Mouse (Mus musculus): Measurements from ENCODE around the gene Slc27a3. TPM values are rescaled to one million over a fixed set of nuclear protein-coding genes. Genes with fewer than 3 reads are reported as not detected.

Gene Slc27a3
- polyA plus RNA-seq, 1 experiment, result 0.08 TPM

- Histone ChIP-seq H3K4me3 (replicated peaks) (no peak overlapping the region), H3K9me3 (ENCODE audit: control insufficient read depth, low read length) (no peaks in the 10 kb centered on the region), H3K27me3 (ENCODE audit: control insufficient read depth) (no peaks in the 10 kb centered on the region), H3K36me3 (ENCODE audit: control insufficient read depth) (peaks cover 100% of the 10 kb centered on the region), H3K4me1 (ENCODE audit: control insufficient read depth) (no peaks in the 10 kb centered on the region)
- TF ChIP-seq TAL1 (IDR thresholded peaks at IDR 0.05; ENCODE audit: low read length) (no peak), GATA1 (IDR thresholded peaks at IDR 0.05; ENCODE audit: low read length) (no peak)
Observed at GRCm38 (mm10) chr3:90404121-90404520, 14.4 kb upstream of the Slc27a3 start.

GRCm38 (mm10) chr3:90400993-90401392 is 11.3 kb upstream of the Slc27a3 start:
- Histone ChIP-seq H3K36me3 (ENCODE audit: control insufficient read depth) (peaks cover 95% of the 10 kb centered on the region), H3K4me1 (ENCODE audit: control insufficient read depth) (no peaks in the 10 kb centered on the region), H3K27me3 (ENCODE audit: control insufficient read depth) (no peaks in the 10 kb centered on the region), H3K9me3 (ENCODE audit: control insufficient read depth, low read length) (no peaks in the 10 kb centered on the region), H3K4me3 (replicated peaks) (no peak overlapping the region)
- TF ChIP-seq TAL1 (IDR thresholded peaks at IDR 0.05; ENCODE audit: low read length), result no peak
- TF ChIP-seq GATA1 (IDR thresholded peaks at IDR 0.05; ENCODE audit: low read length), result no peak

GRCm38 (mm10) chr3:90395629-90396028 is 5.9 kb upstream of the Slc27a3 start:
- no peak for TF ChIP-seq TAL1 (IDR thresholded peaks at IDR 0.05; ENCODE audit: low read length)
- TF ChIP-seq GATA1 (IDR thresholded peaks at IDR 0.05; ENCODE audit: low read length), result no peak
- peaks cover 92% of the 10 kb centered on the region for H3K36me3 ChIP-seq (ENCODE audit: control insufficient read depth)
- no peaks in the 10 kb centered on the region for H3K4me1 ChIP-seq (ENCODE audit: control insufficient read depth)
- no peaks in the 10 kb centered on the region for H3K9me3 ChIP-seq (ENCODE audit: control insufficient read depth, low read length)
- H3K27me3 ChIP-seq (ENCODE audit: control insufficient read depth), result peaks cover 2% of the 10 kb centered on the region
- no peak overlapping the region for H3K4me3 ChIP-seq (replicated peaks)

GRCm38 (mm10) chr3:90392661-90393060 is 2.9 kb upstream of the Slc27a3 start:
- TF ChIP-seq GATA1 (IDR thresholded peaks at IDR 0.05; ENCODE audit: low read length) (no peak), TAL1 (IDR thresholded peaks at IDR 0.05; ENCODE audit: low read length) (no peak)
- Histone ChIP-seq H3K27me3 (ENCODE audit: control insufficient read depth) (peaks cover 32% of the 10 kb centered on the region), H3K4me1 (ENCODE audit: control insufficient read depth) (peaks cover 6% of the 10 kb centered on the region), H3K9me3 (ENCODE audit: control insufficient read depth, low read length) (no peaks in the 10 kb centered on the region), H3K36me3 (ENCODE audit: control insufficient read depth) (peaks cover 68% of the 10 kb centered on the region), H3K4me3 (replicated peaks) (no peak overlapping the region)

GRCm38 (mm10) chr3:90391941-90392340 is 2.2 kb upstream of the Slc27a3 start:
- H3K4me1 ChIP-seq (ENCODE audit: control insufficient read depth), result peaks cover 6% of the 10 kb centered on the region
- TF ChIP-seq GATA1 (IDR thresholded peaks at IDR 0.05; ENCODE audit: low read length) (no peak), TAL1 (IDR thresholded peaks at IDR 0.05; ENCODE audit: low read length) (no peak)
- H3K36me3 ChIP-seq (ENCODE audit: control insufficient read depth), result peaks cover 62% of the 10 kb centered on the region
- no peak overlapping the region for H3K4me3 ChIP-seq (replicated peaks)
- H3K27me3 ChIP-seq (ENCODE audit: control insufficient read depth), result peaks cover 34% of the 10 kb centered on the region
- H3K9me3 ChIP-seq (ENCODE audit: control insufficient read depth, low read length), result no peaks in the 10 kb centered on the region

- Histone ChIP-seq H3K36me3 (ENCODE audit: control insufficient read depth) (peaks cover 53% of the 10 kb centered on the region), H3K4me3 (replicated peaks) (no peak overlapping the region), H3K27me3 (ENCODE audit: control insufficient read depth) (peaks cover 34% of the 10 kb centered on the region), H3K9me3 (ENCODE audit: control insufficient read depth, low read length) (no peaks in the 10 kb centered on the region), H3K4me1 (ENCODE audit: control insufficient read depth) (peaks cover 6% of the 10 kb centered on the region)
- no peak for TF ChIP-seq GATA1 (IDR thresholded peaks at IDR 0.05; ENCODE audit: low read length)
- no peak for TF ChIP-seq TAL1 (IDR thresholded peaks at IDR 0.05; ENCODE audit: low read length)
Observed at GRCm38 (mm10) chr3:90391004-90391403, 1.3 kb upstream of the Slc27a3 start.

- Histone ChIP-seq H3K36me3 (ENCODE audit: control insufficient read depth) (peaks cover 32% of the 10 kb centered on the region), H3K27me3 (ENCODE audit: control insufficient read depth) (peaks cover 34% of the 10 kb centered on the region), H3K4me1 (ENCODE audit: control insufficient read depth) (peaks cover 6% of the 10 kb centered on the region), H3K4me3 (replicated peaks) (peak overlapping the region; percentile 43), H3K9me3 (ENCODE audit: control insufficient read depth, low read length) (no peaks in the 10 kb centered on the region)
- TF ChIP-seq TAL1 (IDR thresholded peaks at IDR 0.05; ENCODE audit: low read length), result no peak
- no peak for TF ChIP-seq GATA1 (IDR thresholded peaks at IDR 0.05; ENCODE audit: low read length)
Observed at GRCm38 (mm10) chr3:90388726-90389510, 820 bp downstream of the Slc27a3 start.

GRCm38 (mm10) chr3:90388192-90388591 is 1.5 kb downstream of the Slc27a3 start:
- Histone ChIP-seq H3K4me3 (replicated peaks) (no peak overlapping the region), H3K27me3 (ENCODE audit: control insufficient read depth) (peaks cover 34% of the 10 kb centered on the region), H3K9me3 (ENCODE audit: control insufficient read depth, low read length) (no peaks in the 10 kb centered on the region), H3K4me1 (ENCODE audit: control insufficient read depth) (peaks cover 6% of the 10 kb centered on the region), H3K36me3 (ENCODE audit: control insufficient read depth) (peaks cover 25% of the 10 kb centered on the region)
- no peak for TF ChIP-seq GATA1 (IDR thresholded peaks at IDR 0.05; ENCODE audit: low read length)
- no peak for TF ChIP-seq TAL1 (IDR thresholded peaks at IDR 0.05; ENCODE audit: low read length)

- H3K9me3 ChIP-seq (ENCODE audit: control insufficient read depth, low read length), result no peaks in the 10 kb centered on the region
- H3K4me1 ChIP-seq (ENCODE audit: control insufficient read depth), result peaks cover 6% of the 10 kb centered on the region
- H3K4me3 ChIP-seq (replicated peaks), result no peak overlapping the region
- TF ChIP-seq TAL1 (IDR thresholded peaks at IDR 0.05; ENCODE audit: low read length), result no peak
- TF ChIP-seq GATA1 (IDR thresholded peaks at IDR 0.05; ENCODE audit: low read length), result no peak
- H3K27me3 ChIP-seq (ENCODE audit: control insufficient read depth), result peaks cover 34% of the 10 kb centered on the region
- H3K36me3 ChIP-seq (ENCODE audit: control insufficient read depth), result peaks cover 18% of the 10 kb centered on the region
Observed at GRCm38 (mm10) chr3:90387483-90387882, 2.3 kb downstream of the Slc27a3 start.

Data from erythroblast, embryonic 14.5 days (primary cell).